Mouse (Mus musculus) cortical plate, adult 2 months (tissue): ENCODE data around the gene Arid1b.

Source experiments
- CTCF ChIP-seq: fragments of 200-500 bp; IDR thresholded peaks from 2 replicates; pipeline ENCODE4 v1.5.1; 2011; ENCODE audit warnings: mild to moderate bottlenecking, control low read depth, low read length; ENCODE audit not compliant: insufficient read depth; ENCODE audit errors: extremely low read depth
- POLR2A ChIP-seq: fragments of 200-500 bp; IDR thresholded peaks from 2 replicates; pipeline ENCODE4 v1.6.1; 2011; ENCODE audit warnings: mild to moderate bottlenecking, low read length, control low read depth; ENCODE audit not compliant: insufficient read depth; ENCODE audit errors: extremely low read depth

DNA sequence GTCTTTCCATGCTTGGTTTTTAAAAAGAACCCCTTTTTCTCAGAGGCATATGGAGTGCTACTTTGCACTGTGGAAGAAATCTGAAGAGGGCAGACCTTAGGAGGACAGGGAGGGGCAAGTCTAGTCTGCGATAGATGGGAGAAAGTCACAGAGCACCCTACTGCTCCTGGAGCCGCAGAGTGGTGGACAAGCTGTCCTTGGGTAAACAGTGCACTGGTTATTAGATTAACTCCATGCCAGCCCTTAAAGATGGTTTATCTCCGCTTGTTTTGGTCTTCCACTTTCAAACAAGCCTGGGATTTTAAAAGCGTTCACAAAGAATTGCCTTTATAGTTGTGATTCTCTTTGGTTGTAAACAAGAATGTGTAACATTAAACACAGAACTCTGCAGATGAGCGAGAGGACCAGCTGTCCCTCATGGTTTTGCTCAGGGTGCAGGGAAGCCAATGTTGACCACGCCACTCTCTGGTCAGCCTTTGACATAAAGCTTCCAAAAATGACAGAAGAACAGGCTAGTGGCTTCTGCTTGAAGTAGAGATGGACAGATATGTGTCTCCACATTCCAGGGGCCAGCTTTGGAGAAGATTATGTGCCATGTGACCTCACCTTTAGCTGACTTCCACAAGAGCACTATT, 234.6 kb downstream of the Arid1b start:
- TF ChIP-seq CTCF (no peak), POLR2A (no peak)
